Mouse (Mus musculus): ENCODE measurements around the gene Sfmbt2.

The Sfmbt2 gene

DNA sequence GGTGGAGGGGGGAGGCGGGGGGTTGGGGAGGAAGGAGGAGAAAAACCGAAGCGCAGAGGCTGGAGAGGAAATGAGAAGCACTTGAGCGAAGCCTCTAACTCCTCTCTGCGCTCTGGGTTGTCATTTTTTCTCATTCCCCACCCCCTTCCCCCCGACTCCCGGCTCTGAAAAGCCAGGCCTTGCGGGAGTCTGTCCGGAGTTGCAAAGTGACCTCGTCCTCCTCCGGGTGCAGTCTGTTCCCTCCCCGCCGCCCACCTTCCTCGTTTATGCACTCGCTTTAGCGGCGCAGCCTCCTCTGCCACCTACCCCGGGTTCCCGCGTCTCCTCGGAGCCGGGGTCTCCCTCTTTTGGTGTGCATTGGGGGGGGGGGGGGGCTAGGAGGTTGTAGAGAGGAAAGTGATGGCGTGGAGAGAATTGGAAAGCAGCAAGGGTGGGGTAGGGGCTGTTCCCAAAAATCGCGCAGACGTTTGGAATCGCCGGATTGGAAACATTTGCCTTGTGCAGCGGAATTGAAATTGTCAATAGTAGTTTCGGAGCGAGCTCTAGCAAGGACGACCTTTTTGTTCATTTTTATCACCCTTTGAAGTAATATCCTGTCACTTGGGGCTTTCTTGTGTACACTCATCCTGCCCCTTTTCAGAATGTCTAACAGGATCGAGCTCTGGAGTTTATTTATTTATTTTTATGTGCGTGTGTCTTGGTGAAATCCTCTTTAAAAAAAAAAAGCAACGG is 2.6 kb downstream of the Sfmbt2 start:
- DNase-seq, result no peak

DNA sequence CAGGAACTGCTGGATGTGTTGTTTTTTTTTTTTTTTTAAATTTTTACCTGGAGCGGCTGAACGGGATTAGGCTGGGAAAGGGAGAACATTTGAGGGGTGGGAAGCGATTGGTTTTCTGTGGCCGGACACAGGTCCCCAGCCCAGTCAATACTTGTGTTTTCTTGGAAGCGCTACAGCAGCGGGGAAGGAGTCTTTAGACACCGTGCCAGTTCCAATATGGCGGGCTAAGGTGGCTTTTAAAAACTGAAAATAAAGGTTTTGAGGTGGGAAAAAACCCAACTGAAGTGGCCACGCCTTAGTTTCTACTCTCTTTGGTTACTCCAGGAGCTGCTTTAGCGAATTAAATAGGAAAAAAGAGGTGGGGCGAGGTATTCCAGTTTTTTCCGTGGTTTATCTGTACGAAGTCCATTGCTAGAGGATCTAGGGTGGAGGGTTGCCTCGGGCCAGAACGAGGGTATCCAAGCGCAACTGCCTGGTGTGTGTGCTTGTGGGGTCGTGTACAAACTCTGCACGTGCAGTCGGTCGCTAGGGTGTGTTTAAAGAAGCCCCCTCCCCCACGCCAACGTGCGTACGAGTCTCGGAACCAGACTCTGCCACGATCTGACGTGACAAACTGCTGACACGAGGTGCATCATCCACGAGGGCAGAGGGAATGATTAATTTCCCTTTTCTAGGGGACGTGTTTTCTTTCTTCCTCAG is 3.3 kb downstream of the Sfmbt2 start:
- no peak for DNase-seq

DNA sequence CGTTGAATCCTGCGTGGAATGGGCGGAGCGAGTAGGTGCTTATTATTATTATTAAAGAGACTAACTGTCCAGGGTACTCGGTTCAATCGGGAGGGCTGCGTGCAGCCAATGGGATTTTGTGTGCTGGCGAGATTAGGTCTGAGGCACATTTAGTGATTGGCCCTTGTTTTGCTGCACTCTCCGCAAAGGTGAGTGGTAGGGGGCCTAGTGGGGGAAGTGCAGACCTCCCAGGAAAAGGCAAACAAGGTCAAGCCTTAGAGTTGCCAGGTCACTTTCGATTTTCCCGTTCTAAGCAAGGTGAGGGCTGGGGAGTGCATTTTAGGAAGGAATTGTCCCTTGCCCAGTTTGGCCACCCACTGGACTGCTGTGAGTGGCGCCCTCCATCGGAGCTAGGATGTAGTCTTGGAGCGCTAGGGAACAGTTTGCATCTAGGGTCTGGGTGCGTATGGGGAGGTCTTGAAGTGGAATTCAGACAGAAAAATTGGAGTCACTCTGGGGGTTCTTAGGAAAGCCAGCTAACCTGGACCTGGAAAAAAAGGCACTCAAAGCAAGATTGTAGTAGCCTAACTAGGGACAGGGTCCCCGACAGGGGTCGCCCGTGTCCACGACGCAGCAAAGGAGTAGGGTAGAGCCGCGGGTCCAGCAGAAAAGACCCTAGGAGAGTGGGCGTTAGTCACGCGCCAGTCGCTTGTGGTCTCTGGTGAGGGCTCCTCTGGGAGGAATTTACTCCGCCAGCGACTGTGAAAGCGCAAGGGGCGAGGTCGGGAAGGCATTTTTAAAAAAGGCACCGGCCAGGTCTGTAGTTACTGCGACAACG is 4.1 kb downstream of the Sfmbt2 start:
- DNase-seq, result no peak

DNA sequence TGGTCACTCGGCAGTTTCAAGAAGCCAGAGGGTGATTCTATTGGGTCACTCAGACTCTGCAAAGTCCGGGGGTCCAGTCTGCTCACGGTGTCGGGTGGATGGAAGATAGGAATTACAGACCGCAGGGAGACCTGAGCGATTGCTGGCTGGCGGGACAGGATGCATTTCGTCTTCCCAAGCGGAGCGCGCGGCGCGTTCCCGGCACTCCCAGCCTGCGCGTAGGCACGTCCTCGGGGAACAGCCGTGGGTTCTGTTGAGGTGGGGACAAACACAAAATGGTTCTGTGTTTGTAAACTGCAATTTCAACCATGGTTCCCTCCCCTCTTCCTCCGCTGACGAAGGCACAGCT is 4.7 kb downstream of the Sfmbt2 start:
- no peak for DNase-seq

DNA sequence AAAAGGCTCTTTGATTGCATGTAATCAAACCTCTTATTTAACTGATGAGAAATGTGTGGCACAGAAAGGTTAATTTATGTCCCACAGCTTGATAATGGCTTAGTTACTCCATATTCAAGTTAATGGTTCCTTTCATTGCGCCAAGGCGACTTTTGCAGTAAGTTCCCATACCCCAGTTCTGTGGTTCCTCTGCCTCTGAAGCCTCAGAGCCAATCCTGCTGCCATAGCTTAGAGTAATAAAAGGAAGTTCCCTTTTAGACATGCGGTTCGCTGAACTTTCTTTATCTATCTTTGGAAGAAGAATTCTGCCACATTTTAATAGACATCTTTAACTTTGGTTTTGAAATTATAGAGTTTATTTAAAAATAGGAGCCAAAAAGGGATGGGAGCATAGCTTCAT is 19.7 kb downstream of the Sfmbt2 start:
- DNase-seq, result no peak

DNA sequence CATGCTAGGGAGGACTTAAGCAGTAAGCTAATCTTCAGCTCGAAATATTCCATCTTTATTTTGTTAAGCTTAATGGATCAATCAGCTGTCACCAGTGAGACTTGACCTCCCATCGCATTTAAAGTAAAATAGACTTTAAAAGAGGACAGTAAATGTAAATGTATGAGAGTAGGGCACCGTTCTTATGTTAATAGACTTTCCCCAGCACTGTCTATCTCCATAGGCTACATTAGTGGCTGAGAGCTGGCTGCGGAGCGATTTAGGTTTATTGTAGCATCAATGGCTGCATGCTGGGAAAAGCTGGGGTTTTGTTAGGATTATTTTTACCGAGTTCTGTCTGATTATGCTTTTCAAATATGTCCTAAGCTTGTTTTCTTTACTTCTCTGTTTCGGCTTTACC is 20.5 kb downstream of the Sfmbt2 start:
- DNase-seq, result no peak

DNA sequence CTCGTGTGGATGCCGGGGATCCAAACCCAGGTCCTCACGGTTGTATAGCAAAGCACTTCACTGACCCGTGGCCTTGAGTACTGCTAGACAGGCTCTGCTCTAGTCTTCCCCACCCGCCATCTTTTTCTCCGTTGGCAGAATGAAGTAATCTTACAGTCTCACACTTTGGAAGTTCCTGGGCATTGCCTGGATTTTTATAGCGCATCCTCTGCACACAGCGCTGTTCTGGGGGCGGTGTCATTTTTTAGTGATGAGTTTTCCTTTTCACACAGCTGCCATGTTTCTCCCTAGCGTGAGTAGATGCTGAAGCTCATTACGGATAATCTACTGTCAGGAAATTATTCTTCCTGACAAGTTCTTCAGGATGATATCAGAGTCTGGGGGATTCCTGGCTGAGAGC is 24.8 kb downstream of the Sfmbt2 start:
- no peak for DNase-seq

DNA sequence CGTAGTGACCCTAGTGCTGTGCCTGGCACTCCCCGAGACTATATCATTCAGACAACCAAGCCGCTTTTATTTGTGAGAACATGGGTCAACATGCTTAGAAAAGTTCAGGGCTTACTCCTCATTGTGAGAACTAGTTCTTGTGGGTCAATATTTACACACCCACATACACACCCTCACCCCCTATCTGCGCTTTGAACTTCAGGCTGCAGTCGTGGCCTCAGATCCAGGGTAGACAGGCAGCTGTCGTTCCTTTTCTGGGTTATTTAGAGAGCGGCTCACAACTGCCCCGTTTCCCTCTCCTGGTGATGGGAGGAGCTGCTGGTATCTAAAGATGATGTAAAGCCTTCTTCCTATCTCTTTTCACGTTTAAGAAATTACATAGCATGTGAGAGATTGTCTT is 27.5 kb downstream of the Sfmbt2 start:
- no peak for DNase-seq

DNA sequence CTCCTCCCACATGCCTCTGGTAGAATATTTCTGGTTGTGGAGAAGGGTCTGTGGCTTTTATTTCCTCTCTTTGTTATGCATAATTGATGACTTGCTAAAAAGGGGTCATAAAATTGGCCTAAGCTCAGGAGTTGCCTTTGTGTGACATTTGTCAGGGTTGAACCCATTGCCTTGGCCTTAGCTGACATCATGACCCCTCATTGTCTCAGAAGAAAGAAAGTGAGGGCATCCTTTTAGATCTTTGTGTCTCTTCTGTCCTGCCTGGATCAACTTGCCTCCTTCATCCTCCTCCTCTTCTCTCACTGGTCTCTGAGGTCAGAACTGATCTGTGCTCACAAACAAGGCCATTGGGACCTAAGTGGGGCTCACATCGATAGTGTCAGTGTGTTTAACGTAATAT is 35.8 kb downstream of the Sfmbt2 start:
- DNase-seq, result no peak

DNA sequence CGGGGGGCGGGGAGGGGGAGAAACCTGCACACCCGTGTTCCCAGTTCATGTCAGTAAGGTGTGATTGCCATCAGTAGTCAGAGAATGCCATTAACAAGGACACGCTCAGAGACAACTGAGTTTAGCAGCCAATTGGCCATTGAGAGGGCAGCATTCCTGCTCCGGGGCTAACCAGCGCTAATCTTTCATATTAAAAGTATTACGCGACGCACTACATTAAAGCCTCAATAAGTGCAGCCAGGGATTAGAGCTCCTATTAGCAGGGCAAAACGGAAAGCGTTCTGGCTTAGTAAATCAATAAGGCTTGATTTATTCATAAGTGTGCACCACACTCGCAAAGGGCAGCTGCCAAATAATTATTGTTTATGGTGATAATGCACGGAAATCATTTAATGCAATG is 39.1 kb downstream of the Sfmbt2 start:
- no peak for DNase-seq

DNA sequence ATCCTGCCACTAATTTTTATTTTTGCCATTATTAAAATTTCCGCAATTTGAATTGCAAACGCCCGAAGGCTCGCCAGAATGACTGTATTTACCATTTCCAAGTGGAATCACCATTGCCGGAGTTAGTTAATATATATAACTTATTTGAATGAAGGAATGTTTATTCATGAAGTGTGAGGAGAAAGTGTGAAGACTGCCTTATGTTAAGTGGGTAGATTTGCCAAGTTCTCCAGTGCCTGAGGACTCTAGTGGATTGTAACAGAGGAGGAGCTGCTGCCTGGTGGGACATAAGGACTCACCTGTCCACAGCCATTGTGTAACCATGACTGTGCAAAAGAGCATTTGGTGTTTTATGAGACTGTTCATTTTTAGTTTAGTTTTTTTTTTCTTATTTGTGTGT is 39.8 kb downstream of the Sfmbt2 start:
- DNase-seq, result no peak

DNA sequence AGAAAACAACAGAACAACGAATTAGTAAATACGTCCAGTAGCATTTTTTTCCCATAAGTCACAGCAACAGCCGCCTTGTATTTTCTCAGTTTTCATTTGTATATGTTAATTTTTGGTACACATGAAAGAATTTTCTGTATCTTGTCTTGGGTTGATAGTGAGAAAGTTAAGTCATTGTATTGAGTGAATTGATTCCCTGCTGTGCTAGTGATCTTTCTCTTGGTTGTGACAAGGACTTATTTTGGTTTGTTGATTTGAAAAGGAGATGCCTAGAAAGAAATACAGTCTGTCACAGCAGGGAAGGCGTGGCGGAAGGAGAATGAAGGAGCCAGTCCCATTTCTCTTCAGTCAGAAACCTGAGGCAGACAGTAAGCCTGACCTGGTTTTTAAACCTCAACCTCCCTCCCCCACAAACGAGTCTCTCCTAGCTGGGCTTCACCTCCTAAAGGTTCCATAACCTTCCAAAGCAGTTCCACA is 50.7 kb downstream of the Sfmbt2 start:
- no peak for DNase-seq

DNA sequence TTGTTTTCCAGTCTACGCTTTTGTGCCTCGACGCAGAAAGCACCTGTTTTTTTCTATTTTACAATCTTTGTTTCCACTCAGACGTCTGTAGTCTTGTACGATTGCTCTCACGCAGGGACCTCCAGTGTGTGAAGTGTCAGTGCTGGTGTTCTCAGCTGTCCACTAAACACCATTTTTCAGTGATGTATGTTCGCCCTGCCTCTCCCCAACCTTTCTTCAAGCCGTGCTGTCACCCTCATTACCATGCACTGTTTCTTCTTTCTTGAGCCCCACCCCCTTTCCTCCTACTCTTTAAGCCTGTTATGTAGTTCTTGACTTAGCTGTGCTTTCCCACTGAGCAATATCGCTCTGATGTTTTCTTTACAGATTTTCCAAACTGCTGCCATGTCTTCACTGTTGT is 67.0 kb downstream of the Sfmbt2 start:
- no peak for DNase-seq

DNA sequence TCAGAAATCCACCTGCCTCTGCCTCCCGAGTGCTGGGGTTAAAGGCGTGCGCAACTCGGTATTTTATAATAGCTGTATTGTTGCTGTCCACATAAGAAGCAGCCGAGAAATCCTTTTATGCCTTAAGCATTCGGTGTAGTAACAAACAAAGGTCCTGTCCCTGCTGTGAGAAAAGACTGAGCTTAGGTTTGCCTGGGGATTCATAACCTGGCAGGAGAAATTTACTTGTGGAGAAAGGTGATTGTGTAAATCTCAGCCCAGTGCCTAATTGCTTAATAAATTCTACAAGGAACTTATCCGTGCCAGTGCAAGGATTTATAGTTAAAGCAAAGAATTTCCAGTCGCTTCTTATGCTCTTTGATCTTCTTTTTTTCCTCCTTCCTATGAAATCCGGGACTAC is 71.5 kb downstream of the Sfmbt2 start:
- DNase-seq, result no peak

DNA sequence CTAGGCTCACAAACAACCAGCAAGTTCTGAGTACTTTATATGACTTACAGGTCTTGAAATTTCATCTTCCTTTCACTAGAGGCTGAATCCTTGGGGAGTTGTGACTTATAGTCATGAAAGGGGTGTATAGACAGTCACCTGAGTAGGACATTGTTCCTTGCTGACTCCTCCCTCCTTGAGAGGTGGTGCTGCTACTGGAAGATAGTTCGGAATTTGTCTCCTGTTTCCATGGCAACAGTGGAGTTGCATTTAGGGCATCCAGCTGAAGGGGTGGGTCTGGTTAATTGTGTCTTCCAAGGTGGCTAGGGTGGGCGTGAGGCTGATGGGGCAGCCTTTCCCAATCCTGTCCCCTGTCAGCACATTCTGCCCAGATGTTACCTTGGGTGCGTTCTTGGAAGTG is 83.3 kb downstream of the Sfmbt2 start:
- no peak for DNase-seq

DNA sequence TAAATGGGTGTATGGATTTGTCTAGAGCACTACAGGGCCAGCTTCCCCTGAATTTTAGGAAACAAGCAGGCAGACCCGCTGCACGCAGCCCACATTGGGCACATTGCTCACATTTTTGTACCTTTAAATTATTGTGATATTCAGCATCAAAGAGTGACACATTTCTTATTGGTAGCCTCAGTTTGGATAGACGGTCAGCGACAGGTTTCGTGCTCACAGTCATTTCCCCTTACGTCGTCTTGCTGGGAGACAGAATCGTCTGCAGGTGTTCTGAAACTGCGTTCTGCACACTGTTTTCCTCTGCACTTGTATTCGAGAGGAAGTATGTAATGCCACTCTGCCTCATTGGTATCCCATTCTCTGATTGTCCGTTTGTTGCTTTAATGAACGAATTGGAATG is 88.0 kb downstream of the Sfmbt2 start:
- DNase-seq, result no peak

DNA sequence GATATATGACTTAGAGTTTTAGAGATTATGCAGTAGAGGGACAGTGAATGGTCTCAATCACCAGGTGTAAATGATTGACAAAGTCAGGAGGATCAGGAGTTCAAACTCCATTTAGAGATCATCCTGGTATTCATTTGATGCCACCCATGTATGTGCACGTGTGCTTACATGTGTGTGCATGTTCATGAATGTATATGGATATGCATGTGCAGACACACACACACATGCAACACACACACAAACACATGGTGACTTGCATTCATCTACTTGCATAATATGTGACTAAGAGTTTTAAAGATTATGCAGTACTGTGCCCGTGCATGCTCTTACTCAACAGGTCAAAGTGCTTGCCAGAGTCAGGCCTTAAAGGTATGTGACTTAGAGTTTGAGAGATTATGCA is 146.2 kb downstream of the Sfmbt2 start:
- DNase-seq, result no peak

DNA sequence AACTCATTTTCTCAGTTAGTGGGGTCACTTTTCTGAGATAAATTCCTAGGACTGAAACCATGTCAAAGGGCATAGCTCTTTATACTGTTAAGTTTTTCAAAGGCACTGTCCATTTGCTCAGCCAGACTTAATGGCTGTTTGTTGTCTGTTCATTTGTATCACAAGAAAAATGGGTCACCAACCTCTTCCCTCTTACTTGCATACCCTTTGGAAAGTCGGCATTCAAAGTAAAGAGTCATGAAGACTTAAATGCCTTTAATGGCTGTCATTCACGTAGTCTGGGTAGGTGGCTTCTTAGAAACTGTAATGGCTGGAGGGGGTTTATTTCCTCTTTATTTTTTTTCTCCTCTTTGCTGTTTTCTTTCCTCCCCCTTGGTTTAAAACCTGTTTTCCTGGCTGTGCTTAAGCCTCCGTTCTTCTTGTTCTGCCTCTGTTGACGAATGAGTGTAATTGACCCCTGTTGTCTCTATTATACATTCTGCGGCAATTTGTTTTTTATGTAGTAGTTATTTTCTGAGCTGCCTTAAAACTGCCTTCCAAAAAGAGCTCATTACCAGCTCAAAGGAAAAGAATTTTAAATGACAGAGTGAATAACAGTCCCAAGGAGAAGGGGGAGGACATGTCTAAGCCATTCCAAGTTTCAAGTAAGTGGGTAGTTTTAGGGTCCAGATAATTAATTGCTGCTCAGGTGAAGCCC is 151.6 kb downstream of the Sfmbt2 start:
- DNase-seq, result no peak

DNA sequence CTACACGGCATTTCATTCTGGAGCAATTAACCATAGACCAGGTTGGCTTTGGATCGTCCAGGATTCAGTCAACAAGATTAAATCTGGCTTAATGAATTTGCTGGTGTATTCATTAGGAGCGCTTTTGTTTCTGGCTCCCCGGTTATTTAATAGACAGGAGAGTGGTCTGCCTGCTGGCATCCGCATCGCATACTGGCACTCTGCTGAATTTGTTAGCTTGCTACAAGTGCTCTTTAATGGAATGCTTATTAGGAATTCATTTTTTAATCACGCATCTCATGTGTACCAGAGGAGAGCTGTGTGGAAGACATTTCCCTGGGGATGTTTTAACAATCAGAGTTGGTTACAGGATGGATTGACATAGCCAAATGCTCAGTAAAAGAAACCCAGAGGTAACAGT is 155.3 kb downstream of the Sfmbt2 start:
- DNase-seq, result no peak

DNA sequence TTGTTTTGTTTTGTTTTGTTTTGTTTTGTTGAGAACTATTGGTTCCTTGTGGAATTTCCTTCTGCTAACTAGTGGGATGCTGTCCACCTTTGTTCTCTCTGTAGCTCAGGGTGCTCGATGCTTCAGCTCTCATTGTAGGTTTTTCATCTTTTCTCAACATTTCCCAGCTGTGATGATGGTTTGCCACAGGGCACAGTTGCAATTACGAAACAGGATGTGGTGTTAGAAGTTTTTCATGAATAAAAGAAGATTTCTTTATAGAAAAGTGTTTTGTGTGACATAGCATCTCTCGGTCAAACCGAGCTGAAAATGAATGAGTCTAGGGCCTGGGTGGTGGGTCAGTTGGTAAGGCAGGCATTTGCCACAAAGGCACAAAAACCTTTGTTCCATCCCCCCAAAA is 171.5 kb downstream of the Sfmbt2 start:
- DNase-seq, result no peak

DNA sequence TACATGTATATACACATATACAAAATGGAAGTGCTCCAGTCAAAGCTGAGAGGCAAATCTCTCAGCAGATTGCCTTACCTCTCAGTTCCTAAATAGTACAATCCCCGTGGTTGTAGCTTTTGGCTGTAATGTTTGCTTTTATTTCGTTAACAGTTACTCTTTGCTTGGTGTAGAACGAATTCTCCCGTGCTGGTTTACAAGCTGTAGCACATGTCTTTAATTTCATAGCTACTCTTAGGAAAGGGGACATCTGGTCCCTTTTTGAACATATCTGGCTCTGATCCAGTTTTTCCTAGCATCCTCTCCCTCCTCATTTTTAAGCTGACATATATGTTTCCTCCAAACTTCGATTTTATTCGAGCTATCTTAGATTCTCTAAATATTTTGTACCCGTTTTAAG is 172.1 kb downstream of the Sfmbt2 start:
- DNase-seq, result no peak

DNA sequence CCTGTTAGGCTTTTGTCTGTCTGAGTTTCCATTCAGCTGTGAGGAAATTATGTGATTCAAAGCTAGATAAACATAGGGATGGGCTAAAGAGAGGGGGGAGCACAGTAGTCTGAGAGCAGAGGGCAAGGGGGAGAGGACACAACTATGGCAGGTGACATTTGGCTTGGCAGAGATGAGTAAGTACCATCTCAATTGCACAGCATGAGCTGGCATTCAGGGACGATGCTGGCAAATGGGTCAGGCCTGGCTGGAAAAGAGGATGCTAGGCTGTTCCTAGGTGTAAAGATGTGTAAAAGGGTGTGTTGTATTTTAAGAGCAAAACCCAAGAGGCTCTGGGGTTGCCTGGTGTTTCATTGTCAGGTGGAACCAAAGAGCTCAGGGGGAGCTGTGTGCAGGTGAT is 188.5 kb downstream of the Sfmbt2 start:
- DNase-seq, result no peak

DNA sequence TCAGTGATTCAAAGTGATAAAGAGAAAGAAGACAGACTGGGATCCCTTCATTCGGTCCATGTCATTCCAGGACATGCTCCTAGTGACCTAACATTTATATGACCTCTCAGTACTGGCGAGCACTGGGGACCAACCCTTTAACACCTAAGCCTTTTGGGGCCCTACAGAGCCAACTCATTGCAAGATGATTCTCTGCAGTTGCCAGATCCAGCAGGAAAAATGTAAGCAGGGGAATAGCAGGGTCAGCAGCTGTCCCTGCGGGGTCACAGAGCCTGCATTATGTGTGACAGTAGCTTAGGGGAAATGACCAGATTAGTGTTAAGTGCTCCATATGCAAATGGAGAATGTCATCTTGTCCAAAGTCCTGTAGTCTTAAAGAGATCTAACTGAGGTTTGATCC is 195.2 kb downstream of the Sfmbt2 start:
- DNase-seq, result no peak

Data from cerebellum, adult 9-11 months (tissue).